Mouse (Mus musculus) adrenal gland, adult 18-20 months (tissue): Measurements from ENCODE around the gene Ccnc. TPM values are rescaled to one million over a fixed set of nuclear protein-coding genes. Genes with fewer than 3 reads are reported as not detected.
"Not testable (repeated sequence)": the region's sequence is repeated elsewhere in the genome, so short reads cannot be mapped to it uniquely, and the experiment has no call there.

Experiments used
- DNase-seq, 2 experiments: peaks; one replicate each; pipeline ENCODE4 v3.0.0; 2021 to 2022; ENCODE audit warnings: low spot score in 2 of 2
- total RNA-seq, 2 experiments: library from RNA; stranded (reverse); gene quantifications; 1 replicate in 1 of 2; 2 replicates in 1 of 2; pipeline ENCODE4 v1.2.3; 2021

Gene Ccnc
- total RNA-seq, 2 experiments from 2014 or later: 21.2 to 23.7 TPM

DNA sequence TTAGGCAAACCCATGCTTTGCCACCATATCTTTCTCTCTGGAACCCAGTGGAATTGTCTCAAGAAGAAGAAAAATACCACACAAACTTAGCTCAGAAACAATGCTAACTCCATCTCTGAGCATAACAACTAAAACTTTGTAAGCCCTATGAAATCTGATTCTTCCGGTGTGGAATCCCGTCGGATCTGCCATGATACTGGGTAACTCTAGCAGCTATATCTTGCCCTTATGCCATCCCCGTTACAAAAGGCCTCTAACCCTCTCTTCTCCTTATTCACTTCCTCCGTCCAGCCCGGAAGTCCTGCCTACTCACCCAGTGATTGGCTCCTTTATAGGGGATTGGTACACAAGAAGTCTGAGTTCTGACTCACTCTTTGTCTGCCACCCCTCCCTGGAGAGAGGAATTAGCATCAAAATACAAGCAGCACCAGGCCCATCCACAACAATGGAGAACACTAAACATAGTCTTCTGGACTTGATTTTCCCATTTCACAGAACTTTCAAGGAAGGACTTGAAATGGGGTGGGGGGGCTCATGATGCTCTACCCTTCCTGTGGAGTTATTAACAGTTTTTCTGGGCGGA is 4.7 kb upstream of the Ccnc start:
- DNase-seq: no peak

DNA sequence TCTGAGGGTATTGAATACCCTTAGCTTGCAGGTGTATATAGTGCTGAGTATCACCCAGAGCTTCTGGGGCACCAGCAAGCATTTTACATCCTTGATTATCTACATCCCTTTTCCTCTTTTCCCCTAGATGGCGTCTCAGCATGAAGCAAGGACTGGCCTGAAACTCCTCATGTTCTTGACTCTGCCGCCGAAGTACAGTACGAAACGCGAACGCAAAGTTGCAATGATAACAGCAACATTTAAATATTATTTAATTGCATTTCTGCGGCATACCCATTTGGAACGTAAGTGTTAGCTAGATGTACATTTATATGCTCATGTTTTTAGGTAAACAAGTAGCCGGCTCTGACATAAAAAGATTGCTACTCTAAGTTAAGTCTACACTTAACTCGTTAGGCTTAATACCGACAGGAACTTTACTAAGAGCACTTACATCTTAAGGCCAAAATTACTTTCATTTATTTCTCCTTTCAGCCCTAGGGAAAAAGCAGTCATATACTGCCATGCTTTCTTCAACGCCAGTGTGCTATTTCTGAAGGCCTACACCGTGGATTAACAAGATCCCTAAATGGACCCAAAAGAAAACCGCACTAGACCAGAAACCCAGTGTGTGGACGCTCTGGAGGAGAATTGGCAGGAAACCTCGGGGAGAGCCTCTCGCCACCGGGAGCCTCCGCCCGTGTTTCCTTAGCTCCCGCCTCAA is 438 bp upstream of the Ccnc start:
- peak in 1 of 2 experiments; percentile 11 for DNase-seq

DNA sequence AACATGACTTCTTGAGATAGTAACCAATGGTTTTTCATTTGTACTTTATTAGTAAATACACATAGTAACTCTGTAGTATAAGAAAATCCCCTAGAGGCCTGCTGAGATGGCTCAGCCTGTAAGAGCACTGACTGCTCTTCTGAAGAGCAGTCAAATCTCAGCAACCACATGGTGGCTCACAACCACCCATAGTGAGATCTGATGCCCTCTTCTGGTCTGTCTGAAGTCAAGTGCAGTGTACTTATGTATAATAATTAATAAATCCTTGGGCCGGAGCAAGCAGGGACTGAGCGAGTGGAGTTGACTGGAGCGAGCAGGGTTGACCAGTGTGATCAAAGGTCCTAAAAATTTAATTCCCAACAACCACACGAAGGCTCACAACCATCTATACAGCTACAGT is 11.7 kb downstream of the Ccnc start:
- no peak for DNase-seq

DNA sequence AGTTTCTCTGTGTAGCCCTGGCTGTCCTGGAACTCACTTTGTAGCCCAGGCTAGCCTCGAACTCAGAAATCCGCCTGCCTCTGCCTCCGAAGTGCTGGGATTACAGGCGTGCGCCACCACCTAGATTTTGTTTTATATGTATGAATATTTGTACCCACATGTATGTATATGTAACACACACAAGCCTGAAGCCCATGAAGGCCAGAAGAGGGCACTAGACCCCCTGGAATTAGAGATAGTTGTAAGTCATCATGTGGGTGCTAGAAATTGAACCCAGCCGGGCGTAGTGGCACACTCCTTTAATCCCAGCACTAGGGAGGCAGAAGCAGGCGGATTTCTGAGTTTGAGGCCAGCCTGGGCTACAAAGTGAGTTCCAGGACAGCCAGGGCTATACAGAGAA is 16.6 kb downstream of the Ccnc start:
- not testable (repeated sequence) for DNase-seq

DNA sequence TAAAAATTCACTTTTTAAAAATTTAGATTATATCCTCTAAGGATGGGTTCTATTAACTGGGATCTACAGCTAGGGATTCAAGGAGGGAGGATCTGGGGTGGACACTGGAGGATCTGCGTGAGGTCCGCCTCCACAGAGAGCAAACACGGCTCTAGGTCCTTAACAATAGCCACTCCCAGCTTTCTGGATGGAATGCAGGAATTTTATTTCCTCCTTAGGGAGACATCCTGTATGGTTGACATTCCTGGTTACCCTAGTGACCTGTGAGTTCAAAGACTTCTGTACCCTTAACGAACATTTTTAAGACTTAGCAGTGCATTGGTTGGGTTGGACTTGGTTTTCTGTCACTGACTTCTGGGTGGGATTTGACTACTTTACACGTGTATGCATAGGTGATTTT is 18.2 kb downstream of the Ccnc start:
- no peak for DNase-seq

DNA sequence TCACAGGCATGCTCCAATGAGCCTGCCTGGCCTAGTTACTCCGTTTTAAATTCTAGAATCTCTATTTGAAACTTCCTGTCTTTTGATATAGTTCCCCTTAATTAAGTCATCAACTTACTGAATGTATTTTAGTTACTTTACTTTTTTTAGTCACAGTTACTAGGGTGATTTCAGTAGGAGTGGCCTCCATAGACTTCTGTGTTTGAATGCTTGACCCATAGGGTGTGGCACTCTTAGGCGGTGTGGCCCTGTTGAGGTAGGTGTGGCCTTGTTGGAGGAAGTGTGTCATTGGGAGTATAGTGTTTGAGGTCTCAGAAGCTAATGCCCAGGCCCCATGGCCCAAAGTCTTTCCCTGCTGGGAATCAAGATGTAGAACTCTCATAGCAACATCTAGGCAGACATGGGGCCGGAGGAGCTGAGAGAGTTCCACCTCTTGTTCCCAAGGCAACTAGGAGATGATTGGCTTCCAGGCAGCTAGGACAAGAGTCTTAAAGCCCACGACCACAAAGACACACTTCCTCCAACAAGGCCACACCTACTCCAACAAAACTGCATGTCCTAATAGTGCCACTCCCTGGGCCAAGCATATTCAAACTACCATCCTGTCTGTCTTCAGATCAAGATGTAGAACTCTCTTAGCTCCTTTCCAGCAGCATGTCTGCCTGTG is 27.8 kb downstream of the Ccnc start:
- no peak for DNase-seq

DNA sequence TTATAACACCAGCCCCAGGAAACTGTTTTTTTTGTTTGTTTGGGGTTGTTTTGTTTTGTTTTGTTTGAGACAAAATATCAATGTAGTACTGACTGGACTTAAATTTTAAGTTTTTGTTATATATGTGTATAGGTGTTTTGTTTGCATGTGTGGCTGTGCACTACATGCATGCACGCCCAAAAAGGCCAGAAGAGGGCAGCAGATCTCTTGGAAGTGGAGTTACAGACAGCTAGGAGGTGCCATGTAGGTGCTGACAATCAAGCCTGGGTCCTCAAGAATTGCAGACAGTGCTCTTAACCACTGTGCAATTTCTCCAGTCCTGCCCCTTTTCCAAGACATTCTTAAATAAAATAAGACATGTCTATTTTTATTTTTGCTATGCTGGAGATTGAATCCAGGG is 31.4 kb downstream of the Ccnc start:
- DNase-seq: no peak

DNA sequence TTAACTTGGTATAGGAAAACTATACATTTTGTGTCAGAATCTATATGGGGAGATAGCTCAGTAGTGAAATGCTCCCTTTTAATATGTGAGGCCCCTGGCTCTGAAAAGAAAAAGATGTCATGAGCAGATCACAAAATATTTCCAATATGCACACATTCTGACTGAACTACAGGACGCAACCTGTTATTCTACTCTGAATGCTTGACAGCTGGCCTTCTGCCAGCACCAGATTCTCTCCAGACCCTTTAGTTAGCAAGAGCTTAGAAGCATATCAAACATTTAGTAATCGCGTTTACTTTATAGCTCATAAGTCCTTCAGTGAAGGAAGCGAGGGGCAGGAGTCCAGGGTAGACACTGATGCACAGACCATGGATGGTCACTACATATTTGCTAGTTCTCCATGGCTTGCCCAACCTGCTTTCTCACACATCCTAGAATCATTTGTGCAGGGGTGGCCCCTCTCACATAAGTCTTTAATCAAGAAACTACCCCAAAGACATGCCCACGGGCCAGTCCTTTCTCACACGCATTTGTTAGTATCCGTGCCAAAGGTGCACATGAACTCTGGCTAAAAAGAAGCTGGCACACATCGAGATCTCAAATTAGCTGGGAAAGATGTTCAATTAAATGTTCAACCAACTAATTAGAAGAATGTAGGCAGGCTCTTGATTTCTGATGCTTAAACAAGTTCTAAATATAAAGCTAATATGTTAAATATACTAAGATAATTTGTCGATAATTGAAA is 34.1 kb downstream of the Ccnc start:
- no peak for DNase-seq

DNA sequence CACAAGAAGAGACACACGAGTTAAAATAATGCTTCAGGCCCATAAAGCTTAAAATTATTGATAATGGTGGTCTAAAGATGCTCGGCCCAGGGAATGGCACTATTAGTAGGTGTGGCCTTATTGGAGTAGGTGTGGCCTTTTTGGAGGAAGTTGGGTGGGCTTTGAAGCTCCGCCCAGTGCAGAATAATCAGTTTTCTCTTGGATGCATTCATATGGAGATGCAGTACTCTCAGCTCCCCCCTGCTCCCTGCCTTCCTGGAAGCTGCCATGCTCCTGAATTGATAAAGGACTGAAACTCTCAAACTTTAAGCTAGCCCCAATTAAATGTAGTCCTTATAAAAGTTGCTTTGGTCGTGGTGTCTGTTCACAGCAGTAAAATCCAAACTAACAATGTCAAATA is 36.3 kb downstream of the Ccnc start:
- no peak for DNase-seq

DNA sequence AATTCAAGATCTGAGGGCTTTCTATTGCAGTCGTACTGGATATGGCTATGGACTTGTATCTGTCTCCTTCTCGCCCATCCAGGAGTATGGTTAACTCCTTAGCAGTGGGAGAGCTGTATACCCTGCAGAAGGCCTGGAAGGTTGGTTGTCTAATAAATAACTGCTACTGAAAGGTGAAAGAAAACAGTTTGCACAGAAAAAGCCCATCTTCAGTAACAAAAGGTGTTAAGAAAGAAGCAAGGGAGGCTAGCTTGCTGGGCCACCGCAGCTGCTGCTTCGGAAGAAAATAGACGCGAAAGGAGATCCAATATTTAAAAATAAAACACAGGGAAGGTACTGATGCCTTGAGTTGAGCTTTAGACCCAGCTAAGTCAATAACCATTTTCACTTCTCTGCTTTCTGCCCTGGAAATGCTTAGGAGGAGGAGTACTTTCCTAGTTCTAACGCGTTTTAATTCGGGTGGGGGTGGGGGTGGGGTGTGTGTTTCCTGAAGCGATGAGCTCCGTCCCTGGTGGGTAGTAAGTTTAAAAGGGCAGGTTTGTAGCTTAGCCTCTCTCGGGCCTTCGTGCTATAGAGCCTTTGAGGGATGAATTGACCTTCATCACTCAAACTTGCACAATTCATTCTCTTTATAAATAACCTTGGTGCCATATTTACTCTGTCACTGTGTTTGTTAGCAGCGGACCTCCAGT is 38.8 kb downstream of the Ccnc start:
- peak in 1 of 2 experiments; percentile 7 for DNase-seq

DNA sequence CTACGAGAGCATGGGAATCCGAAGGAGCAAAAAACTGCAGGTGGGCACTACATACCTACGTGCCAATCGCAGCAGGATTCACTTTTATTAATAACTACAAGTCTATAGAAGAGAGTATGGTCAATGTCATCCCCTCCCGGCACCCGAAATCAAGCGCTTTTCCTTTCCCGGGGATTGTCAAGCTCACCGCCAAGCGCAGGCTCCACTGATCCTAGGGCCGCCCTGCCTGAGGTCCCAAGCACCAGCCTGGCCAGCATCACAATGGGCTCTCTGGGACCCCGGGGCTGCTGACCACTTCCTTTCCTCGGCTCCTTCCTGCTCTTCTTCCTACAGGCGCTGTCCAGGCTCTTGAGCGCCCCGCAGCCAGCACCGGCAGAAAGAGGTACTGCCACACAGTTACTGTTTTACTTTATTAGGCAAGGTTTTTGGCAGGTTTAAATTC is 39.4 kb downstream of the Ccnc start, which contains the start of the genes Usp45 and Tstd3:
Gene Usp45, plus strand, starts transcription at position 294 of the 442 bp plus-strand sequence.
Gene Tstd3, minus strand, starts transcription at position 350 of the 442 bp plus-strand sequence.
- DNase-seq: peak; percentile 67 to 72

DNA sequence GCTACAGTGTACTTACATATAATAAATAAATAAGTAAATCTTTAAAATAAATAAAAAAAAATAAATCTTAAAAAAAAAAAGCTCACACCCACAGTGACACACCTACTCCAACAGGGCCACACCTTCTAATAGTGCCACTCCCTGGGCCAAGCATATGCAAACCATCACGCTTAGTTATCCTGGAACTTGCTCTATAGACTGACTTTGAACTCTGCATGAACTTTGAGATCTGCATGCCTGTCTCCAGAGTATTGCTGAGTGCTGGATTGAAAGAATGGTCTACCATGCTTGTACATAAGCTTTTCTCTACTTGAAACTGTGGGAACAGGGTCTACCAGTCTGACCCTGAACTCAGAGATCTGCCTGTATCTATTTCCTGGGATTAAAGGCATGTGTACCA is 43.6 kb downstream of the Ccnc start:
- no peak for DNase-seq

DNA sequence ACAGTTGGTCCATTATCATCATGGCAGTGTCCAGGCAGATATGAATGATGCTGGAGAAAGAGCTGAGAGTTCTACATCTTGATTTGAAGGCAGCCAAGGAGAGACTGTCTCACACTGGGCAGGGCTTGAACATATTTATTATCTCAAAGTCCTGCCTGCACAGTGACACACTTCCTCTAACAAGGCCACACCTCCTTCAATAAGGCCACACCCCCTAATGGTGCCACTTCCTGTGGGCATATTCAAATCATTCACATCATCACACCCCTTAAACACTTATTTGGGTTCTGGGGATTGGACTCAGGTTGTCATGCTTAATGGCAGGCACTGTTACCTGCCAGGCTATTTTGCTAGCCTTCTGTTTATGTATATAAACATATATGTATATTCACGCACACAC is 44.8 kb downstream of the Ccnc start:
- DNase-seq: no peak

DNA sequence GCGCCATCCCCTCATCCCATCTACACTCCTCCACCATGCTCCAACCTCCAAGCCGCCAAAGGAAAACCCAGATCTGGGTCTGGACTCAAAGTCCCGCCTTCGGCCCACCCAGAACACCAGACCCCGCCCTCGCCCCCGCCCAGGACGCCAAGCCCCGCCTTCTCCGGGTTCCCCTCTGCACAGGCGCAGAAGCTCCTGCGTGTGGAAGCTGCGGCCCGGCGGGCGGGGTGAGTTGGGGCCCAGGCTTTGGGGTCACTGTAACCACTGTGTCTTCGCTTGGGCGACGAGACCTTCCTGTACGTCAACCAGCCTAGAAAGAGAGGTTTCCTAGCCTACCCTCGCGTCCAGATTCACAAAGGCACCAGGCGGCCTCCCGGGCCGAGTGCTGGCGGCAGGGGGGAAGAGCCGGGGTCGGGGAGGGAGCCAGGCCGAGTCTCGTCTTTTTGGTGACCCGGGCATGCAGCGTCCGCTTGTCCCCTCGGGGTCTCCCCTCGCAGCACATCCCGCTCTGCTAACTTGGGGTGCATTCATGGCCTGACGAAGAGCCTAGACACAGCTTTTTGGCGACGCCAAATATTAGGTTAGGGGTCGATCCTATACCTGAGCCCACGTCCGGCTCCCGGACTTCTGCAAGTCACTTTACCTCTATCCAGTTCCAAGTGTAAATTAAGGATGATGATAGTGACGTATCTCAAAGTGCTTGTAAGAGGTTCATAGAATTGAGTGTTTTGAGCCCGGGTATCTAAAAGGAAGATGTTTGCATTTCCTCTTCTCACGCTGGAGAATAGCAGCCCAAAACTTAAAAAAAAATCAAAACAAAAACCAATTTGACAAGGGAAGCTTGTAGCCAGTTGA is 48.8 kb downstream of the Ccnc start:
- peak; percentile 87 to 90 for DNase-seq

DNA sequence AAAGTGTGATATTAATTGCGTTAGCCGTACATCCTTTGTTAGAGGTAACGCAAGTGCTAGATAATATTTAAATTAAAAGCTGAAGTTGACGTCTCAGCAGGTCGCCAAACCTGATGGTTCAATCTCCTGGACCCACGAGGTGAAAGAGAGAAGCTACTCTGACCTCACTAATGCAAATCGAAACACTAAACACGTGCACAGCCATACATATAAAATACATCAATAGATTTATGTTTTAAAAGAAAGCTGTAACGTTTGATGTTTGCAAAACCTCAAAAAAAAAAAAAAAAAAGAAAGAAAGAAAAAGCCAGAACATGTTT is 49.4 kb downstream of the Ccnc start:
- DNase-seq: no peak

DNA sequence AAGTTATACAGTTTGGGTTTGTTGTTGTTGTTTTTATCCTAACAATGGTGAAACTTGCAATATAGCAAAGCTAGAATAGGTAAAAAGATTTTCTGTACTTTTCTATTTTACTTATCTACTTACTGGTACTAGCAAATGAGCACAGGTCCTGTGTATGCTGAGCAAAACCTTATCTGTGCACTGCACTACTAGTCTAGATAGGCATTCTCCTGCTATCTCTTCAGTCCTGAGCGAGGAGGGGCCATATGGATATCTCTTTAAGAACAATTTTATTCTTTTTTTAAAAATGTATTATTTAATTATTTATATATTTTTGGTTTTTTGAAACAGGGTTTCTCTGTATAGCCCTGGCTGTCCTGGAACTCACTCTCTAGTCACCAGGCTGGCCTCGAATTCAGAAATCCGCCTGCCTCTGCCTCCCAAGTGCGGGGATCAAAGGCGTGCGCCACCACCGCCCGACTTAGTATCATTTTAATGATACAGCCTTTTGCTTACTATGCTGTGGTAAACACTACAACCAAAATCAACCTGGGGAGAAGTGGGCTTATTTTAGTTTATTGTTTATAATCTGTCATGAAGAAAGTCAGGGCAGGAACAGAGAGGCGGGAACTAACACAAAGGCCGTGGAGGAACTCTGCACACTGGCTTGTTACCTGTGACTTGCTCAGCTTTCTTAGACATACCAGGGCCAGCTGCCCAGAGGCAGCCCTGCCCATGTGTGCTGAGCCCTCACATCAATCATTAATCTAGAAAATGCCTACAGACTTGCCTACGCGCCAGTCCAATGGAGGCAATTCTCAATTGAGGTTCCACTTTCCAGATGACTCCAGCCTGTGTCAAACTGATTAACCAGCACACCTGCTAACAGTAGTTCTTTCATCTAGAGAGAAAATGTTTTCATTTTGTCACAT is 53.6 kb downstream of the Ccnc start:
- no peak for DNase-seq

DNA sequence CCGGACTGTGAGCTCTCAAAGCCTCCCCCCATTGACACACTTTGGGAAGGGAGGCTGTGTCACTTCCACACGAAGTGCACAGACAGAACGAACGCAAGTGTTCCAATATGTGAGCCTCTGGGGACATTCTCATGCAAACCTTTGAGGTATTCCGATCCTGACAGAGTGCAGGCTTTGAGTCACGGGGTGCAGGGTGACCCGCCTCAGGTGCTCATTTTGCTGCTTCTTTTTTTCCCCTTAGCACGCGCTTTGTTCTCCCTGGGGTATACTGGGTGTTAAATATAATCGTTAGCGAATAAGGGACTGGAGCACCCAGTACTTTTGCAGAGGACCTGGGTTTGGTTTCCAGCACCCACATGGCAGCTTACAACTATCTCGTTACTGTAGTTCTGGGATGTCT is 58.8 kb downstream of the Ccnc start:
- no peak for DNase-seq

DNA sequence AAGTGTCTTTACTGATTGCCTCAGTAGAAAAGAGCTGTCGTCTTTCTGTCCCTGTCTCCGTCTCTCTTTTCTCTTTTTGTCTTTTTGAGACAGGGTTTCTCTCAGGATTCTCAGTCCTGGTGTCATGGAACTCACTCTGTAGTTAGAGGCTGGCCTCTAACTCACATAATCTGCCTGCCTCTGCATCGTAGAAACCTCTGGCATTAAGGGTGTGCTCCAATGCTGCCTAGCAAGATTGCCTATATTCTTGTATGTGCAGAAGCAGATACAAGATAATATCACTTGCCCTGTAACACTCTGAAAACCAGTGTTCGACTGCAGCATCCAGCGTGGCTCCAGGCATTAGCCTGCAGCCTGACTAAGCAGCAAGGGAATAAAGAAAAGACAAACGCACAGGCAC is 61.4 kb downstream of the Ccnc start:
- DNase-seq: no peak

DNA sequence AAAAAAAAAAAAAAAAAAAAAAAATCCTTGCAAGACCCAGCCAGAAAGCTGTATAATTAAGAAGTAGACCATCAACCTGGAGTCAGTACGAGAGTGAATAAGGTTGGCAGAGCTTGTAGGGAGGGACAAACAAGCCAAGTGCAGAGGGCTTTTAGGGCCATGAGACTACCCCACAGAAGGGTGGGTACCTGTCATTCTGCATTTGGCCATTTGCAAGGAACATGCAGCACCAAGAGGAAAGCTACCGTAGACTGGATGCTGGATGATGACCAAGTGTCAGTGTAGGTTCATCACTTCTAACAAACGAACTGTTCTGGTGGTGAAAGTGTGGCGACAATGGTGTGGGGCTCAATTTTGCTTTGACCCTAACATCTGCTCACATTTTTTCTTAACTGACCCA is 62.3 kb downstream of the Ccnc start:
- no peak for DNase-seq
